Mouse (Mus musculus) limb, embryonic 12.5 days (tissue): ENCODE measurements around the gene Sh3d19. TPM values are rescaled to one million over a fixed set of nuclear protein-coding genes. Genes with fewer than 3 reads are reported as not detected.

ENCODE experiments used
- ATAC-seq: fragments of 200-750 bp; cut with Nextera tagmentation; 2 replicates; pipeline ENCODE4 v1.8.0; 2017; ENCODE audit warnings: low read depth, moderate TSS enrichment; ENCODE audit not compliant: insufficient number of reproducible peaks, insufficient read depth, low FRiP score, low TSS enrichment
- H3K27ac ChIP-seq: fragments of 300-500 bp; sonication (generic); 2 replicates; pipeline ENCODE4 v1.5.1; 2016; ENCODE audit warnings: mild to moderate bottlenecking, moderate library complexity
- H3K27me3 ChIP-seq: fragments of 300-500 bp; sonication (generic); 2 replicates; pipeline ENCODE4 v1.6.1; 2016; ENCODE audit warnings: mild to moderate bottlenecking, moderate library complexity
- H3K36me3 ChIP-seq: fragments of 300-500 bp; sonication (generic); 2 replicates; pipeline ENCODE4 v1.6.1; 2016; ENCODE audit warnings: mild to moderate bottlenecking, moderate library complexity
- H3K4me1 ChIP-seq: fragments of 300-500 bp; sonication (generic); replicated peaks from 2 replicates; pipeline ENCODE4 v1.6.1; 2016
- H3K4me2 ChIP-seq: fragments of 300-500 bp; sonication (generic); 2 replicates; pipeline ENCODE4 v1.6.1; 2016; ENCODE audit warnings: mild to moderate bottlenecking, moderate library complexity
- H3K4me3 ChIP-seq: fragments of 300-500 bp; sonication (generic); replicated peaks from 2 replicates; pipeline ENCODE4 v1.5.1; 2016; ENCODE audit warnings: mild to moderate bottlenecking
- H3K9ac ChIP-seq: fragments of 300-500 bp; sonication (generic); replicated peaks from 2 replicates; pipeline ENCODE4 v1.6.1; 2016; ENCODE audit warnings: mild to moderate bottlenecking, moderate library complexity
- H3K9me3 ChIP-seq: fragments of 300-500 bp; sonication (generic); 2 replicates; pipeline ENCODE4 v1.6.1; 2016; ENCODE audit warnings: mild to moderate bottlenecking, moderate library complexity
- WGBS: fragments of 180-500 bp; shearing (Covaris S2); methylation state at CpG from one replicate; pipeline ENCODE4 v1.1.7; 2016; 5-methylcytosine and 5-hydroxymethylcytosine counted together
- polyA plus RNA-seq: library from polyadenylated mRNA; unstranded; fragments of >200 nt; fragmentation: Nextera tagmentation; extraction: Ambion mirVana; gene quantifications from 2 replicates; pipeline ENCODE4 v1.2.1, GENCODE M21; 2016

The Sh3d19 gene
- polyA plus RNA-seq, result 20.6 and 22.2 TPM in 2 replicates

GRCm38 (mm10) chr3:85970742-85971598 is at the start of gene Sh3d19:
Sh3d19 (plus strand) TSS chr3:85971109.
- Histone ChIP-seq H3K9ac (peak within 1 kb of the TSS; percentile 88), H3K4me2 (peak within 1 kb of the TSS; percentile 80), H3K4me3 (peak within 1 kb of the TSS; percentile 89), H3K36me3 (no peaks in the 10 kb centered on the region), H3K27ac (peak within 1 kb of the TSS; percentile 81), H3K9me3 (no peaks in the 10 kb centered on the region), H3K27me3 (no peaks in the 10 kb centered on the region), H3K4me1 (peaks cover 23% of the 10 kb centered on the region)
- ATAC-seq, result peak; percentile 79
- WGBS, result under 1% methylated on average over 65 of the region's 73 CpGs

DNA sequence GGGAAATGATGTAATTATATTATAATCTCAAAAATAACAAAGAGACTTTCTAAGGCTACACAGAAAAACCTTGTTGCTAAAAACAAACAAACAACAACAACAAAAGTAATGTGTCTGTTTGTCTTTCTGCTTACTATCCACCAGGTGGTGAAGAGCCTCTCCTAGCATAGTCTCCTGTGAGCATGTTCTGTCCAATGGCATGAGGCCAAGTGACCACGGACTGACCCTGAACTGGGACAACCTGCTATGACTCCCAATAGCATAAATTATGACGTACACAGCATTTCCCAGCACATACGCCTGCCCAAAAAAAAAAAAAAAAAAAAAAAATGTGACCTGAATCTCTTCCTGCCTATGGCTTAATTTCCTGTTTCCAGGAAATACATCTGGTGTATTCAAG is 48.6 kb upstream of the Sh3d19 start:
- ATAC-seq, result no peak
- no peaks in the 10 kb centered on the region for H3K36me3 ChIP-seq
- peaks cover 15% of the 10 kb centered on the region for H3K4me1 ChIP-seq
- H3K9me3 ChIP-seq, result no peaks in the 10 kb centered on the region
- H3K27me3 ChIP-seq, result peaks cover 5% of the 10 kb centered on the region; the same call in 1 of the 2 replicates
- WGBS, result 71% methylated on average over 3 of the region's 3 CpGs
- no peak overlapping the region for H3K4me3 ChIP-seq
- H3K9ac ChIP-seq, result no peak overlapping the region
- no peak overlapping the region for H3K27ac ChIP-seq
- H3K4me2 ChIP-seq, result no peak overlapping the region

- H3K27ac ChIP-seq, result no peak overlapping the region
- H3K4me3 ChIP-seq, result no peak overlapping the region
- H3K4me1 ChIP-seq, result peaks cover 24% of the 10 kb centered on the region
- ATAC-seq, result no peak
- no peak overlapping the region for H3K9ac ChIP-seq
- 60% methylated on average over 8 of the region's 8 CpGs for WGBS
- peak overlapping the region; percentile 39 for H3K4me2 ChIP-seq
- no peaks in the 10 kb centered on the region for H3K9me3 ChIP-seq
- no peaks in the 10 kb centered on the region for H3K36me3 ChIP-seq
- peaks cover 5% of the 10 kb centered on the region; the same call in 1 of the 2 replicates for H3K27me3 ChIP-seq
Observed at GRCm38 (mm10) chr3:85923343-85923742, 47.6 kb upstream of the Sh3d19 start.

GRCm38 (mm10) chr3:85923954-85924945 is 46.7 kb upstream of the Sh3d19 start:
- Histone ChIP-seq H3K4me2 (peak overlapping the region; percentile 39), H3K4me1 (peaks cover 25% of the 10 kb centered on the region), H3K9me3 (no peaks in the 10 kb centered on the region), H3K27ac (no peak overlapping the region), H3K27me3 (peaks cover 5% of the 10 kb centered on the region; the same call in 1 of the 2 replicates), H3K36me3 (no peaks in the 10 kb centered on the region), H3K9ac (no peak overlapping the region), H3K4me3 (no peak overlapping the region)
- ATAC-seq, result no peak
- 46% methylated on average over 18 of the region's 18 CpGs for WGBS

GRCm38 (mm10) chr3:85927296-85927695 is 43.6 kb upstream of the Sh3d19 start:
- H3K9ac ChIP-seq, result no peak overlapping the region
- no peaks in the 10 kb centered on the region for H3K36me3 ChIP-seq
- no peak overlapping the region for H3K27ac ChIP-seq
- H3K9me3 ChIP-seq, result no peaks in the 10 kb centered on the region
- H3K4me2 ChIP-seq, result peak overlapping the region; percentile 28; the same call in 1 of the 2 replicates
- H3K4me1 ChIP-seq, result peaks cover 25% of the 10 kb centered on the region
- no peak for ATAC-seq
- H3K4me3 ChIP-seq, result no peak overlapping the region
- peaks cover 5% of the 10 kb centered on the region; the same call in 1 of the 2 replicates for H3K27me3 ChIP-seq
- 11% methylated on average over 9 of the region's 9 CpGs for WGBS

GRCm38 (mm10) chr3:85928140-85928611 is 42.7 kb upstream of the Sh3d19 start:
- Histone ChIP-seq H3K9ac (no peak overlapping the region), H3K9me3 (no peaks in the 10 kb centered on the region), H3K27me3 (peaks cover 5% of the 10 kb centered on the region; the same call in 1 of the 2 replicates), H3K4me3 (no peak overlapping the region), H3K4me1 (peaks cover 24% of the 10 kb centered on the region), H3K36me3 (no peaks in the 10 kb centered on the region), H3K4me2 (no peak overlapping the region), H3K27ac (no peak overlapping the region)
- ATAC-seq, result no peak
- 79% methylated on average over 5 of the region's 5 CpGs for WGBS

GRCm38 (mm10) chr3:85929711-85930110 is 41.2 kb upstream of the Sh3d19 start:
- Histone ChIP-seq H3K9ac (no peak overlapping the region), H3K27ac (no peak overlapping the region), H3K4me2 (no peak overlapping the region), H3K9me3 (no peaks in the 10 kb centered on the region), H3K4me3 (no peak overlapping the region), H3K4me1 (peaks cover 16% of the 10 kb centered on the region), H3K36me3 (no peaks in the 10 kb centered on the region), H3K27me3 (peaks cover 5% of the 10 kb centered on the region; the same call in 1 of the 2 replicates)
- ATAC-seq, result no peak
- 88% methylated on average over 5 of the region's 5 CpGs for WGBS

DNA sequence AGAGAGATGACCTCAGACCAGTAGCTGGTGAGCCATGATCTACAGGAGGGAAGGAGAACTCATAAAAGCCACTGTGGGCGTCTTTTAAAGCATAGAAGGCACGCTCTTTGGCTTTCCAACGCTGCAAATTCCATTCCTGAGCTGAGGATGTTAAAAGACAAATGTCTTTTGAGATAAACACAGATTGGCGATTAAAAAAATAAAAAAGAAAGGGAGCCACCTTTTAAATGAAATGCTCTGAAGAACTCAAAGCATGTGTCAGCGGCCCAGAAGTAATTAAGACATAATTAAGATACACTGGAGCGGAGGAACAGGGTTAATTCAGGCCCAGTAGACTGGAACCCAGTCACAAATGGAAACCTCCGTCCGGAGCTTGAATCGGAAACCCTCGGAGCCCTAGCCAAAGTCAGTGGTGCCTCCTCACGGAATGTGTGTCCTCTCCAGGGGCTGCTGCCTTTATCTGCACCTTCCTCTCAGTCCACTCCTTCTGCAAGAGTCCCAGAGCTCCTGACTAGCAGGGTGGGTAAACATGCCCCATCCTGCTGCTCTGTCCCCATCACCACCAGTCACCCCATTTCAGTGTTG is 40.1 kb upstream of the Sh3d19 start:
- H3K4me1 ChIP-seq, result peaks cover 16% of the 10 kb centered on the region
- H3K4me3 ChIP-seq, result no peak overlapping the region
- no peak overlapping the region for H3K4me2 ChIP-seq
- 79% methylated on average over 11 of the region's 11 CpGs for WGBS
- no peaks in the 10 kb centered on the region for H3K9me3 ChIP-seq
- no peak overlapping the region for H3K9ac ChIP-seq
- H3K36me3 ChIP-seq, result no peaks in the 10 kb centered on the region
- H3K27me3 ChIP-seq, result peaks cover 5% of the 10 kb centered on the region; the same call in 1 of the 2 replicates
- no peak overlapping the region for H3K27ac ChIP-seq
- ATAC-seq, result no peak

DNA sequence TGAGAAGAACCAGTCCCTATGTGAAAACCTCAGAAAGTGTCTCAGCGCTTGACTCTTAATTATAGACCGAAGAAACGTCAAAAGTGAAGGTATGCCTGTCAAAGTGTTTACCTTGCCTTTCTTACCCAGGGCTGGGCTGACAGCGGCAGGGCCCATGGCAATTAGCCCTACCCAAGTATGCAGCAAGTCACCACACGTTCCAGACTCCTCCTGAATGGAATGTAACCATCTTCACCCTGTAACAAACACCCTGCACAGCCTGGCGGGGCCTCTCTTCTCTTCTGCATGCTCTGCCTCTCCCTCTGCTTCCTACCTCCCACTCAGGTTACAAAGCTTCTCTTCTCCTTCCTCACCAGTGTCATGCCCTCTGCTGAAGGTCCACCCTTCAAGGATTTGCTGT is 39.0 kb upstream of the Sh3d19 start:
- 82% methylated on average over 6 of the region's 6 CpGs for WGBS

DNA sequence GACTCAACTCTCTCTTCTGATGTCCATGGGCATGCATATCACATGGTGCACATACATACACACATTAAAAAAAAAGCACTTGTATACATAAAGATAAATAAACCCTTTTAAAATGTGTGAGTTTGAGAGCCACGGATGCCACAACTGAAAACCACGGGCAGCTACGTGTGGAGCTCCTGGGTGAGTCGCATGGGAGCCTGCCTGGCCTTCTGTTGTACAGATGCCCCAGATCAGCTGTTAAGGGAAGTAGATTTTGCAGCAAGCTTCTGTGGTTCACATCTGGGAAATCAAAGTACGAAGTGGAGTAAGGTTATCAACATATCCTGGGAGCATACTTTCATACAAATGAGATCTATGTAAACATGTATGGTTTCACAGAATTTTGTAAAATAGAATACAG is 37.3 kb upstream of the Sh3d19 start:
- no peak for ATAC-seq
- Histone ChIP-seq H3K4me2 (no peak overlapping the region), H3K36me3 (no peaks in the 10 kb centered on the region), H3K4me1 (no peaks in the 10 kb centered on the region), H3K9ac (no peak overlapping the region), H3K27ac (no peak overlapping the region), H3K4me3 (no peak overlapping the region), H3K27me3 (no peaks in the 10 kb centered on the region), H3K9me3 (no peaks in the 10 kb centered on the region)
- 88% methylated on average over 5 of the region's 5 CpGs for WGBS

More for the DNA sequence above, 39.0 kb upstream of the Sh3d19 start:
- no peak for ATAC-seq
- Histone ChIP-seq H3K4me2 (no peak overlapping the region), H3K4me3 (no peak overlapping the region), H3K27ac (no peak overlapping the region), H3K36me3 (no peaks in the 10 kb centered on the region), H3K4me1 (peaks cover 14% of the 10 kb centered on the region), H3K9ac (no peak overlapping the region), H3K27me3 (0 out of 2 replicates have a peak, but pooled peaks cover under 1% of the 10 kb centered on the region), H3K9me3 (no peaks in the 10 kb centered on the region)
